Mouse (Mus musculus) heart, postnatal 10 days (tissue): ENCODE data around the gene Gm20388. TPM values are rescaled to one million over a fixed set of nuclear protein-coding genes. Genes with fewer than 3 reads are reported as not detected.

Source experiments
- DNase-seq, 2 experiments: peaks; one replicate each; pipeline ENCODE4 v3.0.0; 2021
- intact Hi-C: fragments of 180-260 bp; cut with DNase I; formaldehyde crosslinking; loops from one replicate; pipeline ENCODE4 v1.15.1; 2025
- total RNA-seq, 2 experiments: library from RNA; stranded (reverse); gene quantifications; 2 replicates each; pipeline ENCODE4 v1.2.3; 2021

Gene Gm20388
- total RNA-seq, 2 experiments from 2014 or later: 2.0 to 2.2 TPM

GRCm38 (mm10) chr8:120569939-120570715 lies 659.5 kb downstream of the Gm20388 start:
- intact Hi-C loops: loop anchor here (2.0 to 10.0 kb wide), 2 partner anchors 29 to 395 kb away; partner anchors contain the start of gene Fam92b
- peak; percentile 86 to 90 for DNase-seq

GRCm38 (mm10) chr8:120571561-120571960 lies 660.9 kb downstream of the Gm20388 start:
- intact Hi-C loops: loop anchor here (2.0 to 10.0 kb wide), 2 partner anchors 27 to 397 kb away; partner anchors contain the start of gene Fam92b
- no peak for DNase-seq

GRCm38 (mm10) chr8:120572534-120572933 lies 661.9 kb downstream of the Gm20388 start:
- intact Hi-C loops: loop anchor here (10.0 kb wide), 1 partner anchor 398 kb away; the partner anchor contains the start of gene Fam92b
- DNase-seq: no peak

- DNase-seq: no peak
- intact Hi-C loops: loop anchor here (10.0 kb wide), 1 partner anchor 399 kb away; the partner anchor contains the start of gene Fam92b
These were observed 663.2 kb downstream of the Gm20388 start for GRCm38 (mm10) chr8:120573866-120574265.

- no peak for DNase-seq
- intact Hi-C loops: loop anchor here (10.0 kb wide), 1 partner anchor 400 kb away; the partner anchor contains the start of gene Fam92b
These were observed 664.3 kb downstream of the Gm20388 start for GRCm38 (mm10) chr8:120574941-120575340.

- no peak for DNase-seq
These were observed 665.2 kb downstream of the Gm20388 start for GRCm38 (mm10) chr8:120575801-120576200.

GRCm38 (mm10) chr8:120577821-120578220 lies 667.2 kb downstream of the Gm20388 start:
- DNase-seq: no peak
- intact Hi-C loops: loop anchor here (10.0 kb wide), 1 partner anchor 403 kb away; the partner anchor contains the start of gene Fam92b

More at GRCm38 (mm10) chr8:120575801-120576200, 665.2 kb downstream of the Gm20388 start:
- intact Hi-C loops: loop anchor here (10.0 kb wide), 1 partner anchor 401 kb away; the partner anchor contains the start of gene Fam92b

GRCm38 (mm10) chr8:120580336-120581000 lies 669.8 kb downstream of the Gm20388 start:
- DNase-seq: no peak
- intact Hi-C loops: no loop called here

- intact Hi-C loops: no loop called here
- DNase-seq: no peak
These were observed 670.7 kb downstream of the Gm20388 start for GRCm38 (mm10) chr8:120581329-120581728.

GRCm38 (mm10) chr8:120581811-120582210 lies 671.2 kb downstream of the Gm20388 start:
- intact Hi-C loops: no loop called here
- DNase-seq: peak; percentile 71 to 75

- peak; percentile 73 to 82 for DNase-seq
These were observed 674.9 kb downstream of the Gm20388 start for GRCm38 (mm10) chr8:120585521-120585920.

GRCm38 (mm10) chr8:120588908-120589771 lies 678.5 kb downstream of the Gm20388 start, which contains the start of gene Gins2:
Gene Gins2, minus strand, starts transcription at chr8:120589304.
- peak; percentile 100 for DNase-seq
- intact Hi-C loops: no loop called here

More at GRCm38 (mm10) chr8:120585521-120585920, 674.9 kb downstream of the Gm20388 start:
- intact Hi-C loops: no loop called here

GRCm38 (mm10) chr8:120589921-120590320 lies 679.3 kb downstream of the Gm20388 start:
- intact Hi-C loops: no loop called here

GRCm38 (mm10) chr8:120591587-120592292 lies 681.1 kb downstream of the Gm20388 start:
- no peak for DNase-seq
- intact Hi-C loops: no loop called here

More at GRCm38 (mm10) chr8:120589921-120590320, 679.3 kb downstream of the Gm20388 start:
- peak; percentile 83 to 84 for DNase-seq

- intact Hi-C loops: no loop called here
- DNase-seq: no peak
These were observed 683.9 kb downstream of the Gm20388 start for GRCm38 (mm10) chr8:120594571-120594970.

- DNase-seq: peak; percentile 64 to 78
- intact Hi-C loops: loop anchor here (5.0 kb wide), 1 partner anchor 309 kb away; no protein-coding TSS in a partner anchor
These were observed 685.3 kb downstream of the Gm20388 start for GRCm38 (mm10) chr8:120595963-120596362.

- intact Hi-C loops: loop anchor here (2.0 to 5.0 kb wide), 2 partner anchors 28 to 311 kb away; no protein-coding TSS in a partner anchor
- peak; percentile 36 to 52 for DNase-seq
These were observed 687.9 kb downstream of the Gm20388 start for GRCm38 (mm10) chr8:120598579-120598978.

GRCm38 (mm10) chr8:120599504-120599903 lies 688.9 kb downstream of the Gm20388 start:
- DNase-seq: peak; percentile 80 to 92
- intact Hi-C loops: loop anchor here (2.0 to 5.0 kb wide), 2 partner anchors 29 to 312 kb away; no protein-coding TSS in a partner anchor

- no peak for DNase-seq
- intact Hi-C loops: no loop called here
These were observed 692.0 kb downstream of the Gm20388 start for GRCm38 (mm10) chr8:120602672-120603071.
